Mouse (Mus musculus) ES-E14 (cell line): ENCODE measurements at regions not wholly inside any gene's neighbourhood (a gene's known extent, or its start where the extent isn't known, plus 50 kb on each side); places are given as distances from the start of the nearest gene placed in this dataset.

ENCODE experiments used
- DNase-seq: peaks from one replicate; pipeline ENCODE4 v3.0.0-alpha.2; 2013; ENCODE audit warnings: low read depth, low spot score
- H3K27ac ChIP-seq: 2 replicates; pipeline ENCODE4 v1.5.1; 2012; ENCODE audit warnings: low read depth, mild to moderate bottlenecking, low read length, moderate library complexity, mixed read lengths; ENCODE audit not compliant: poor library complexity, insufficient read depth, severe bottlenecking
- H3K36me3 ChIP-seq: 2 replicates; pipeline ENCODE4 v1.6.1; 2012; ENCODE audit warnings: mild to moderate bottlenecking, low read length, moderate library complexity, mixed read lengths; ENCODE audit not compliant: control insufficient read depth, poor library complexity, insufficient read depth, severe bottlenecking
- H3K4me1 ChIP-seq, 2 experiments: fragments of 150-350 bp in 1 of 2; sonication (generic) in 1 of 2; 2 replicates each; pipeline ENCODE4 v1.6.1; 2012; ENCODE audit warnings: low read length in 2 of 2, mild to moderate bottlenecking in 1 of 2, mixed read lengths in 1 of 2; ENCODE audit not compliant: control insufficient read depth in 2 of 2, insufficient read depth in 2 of 2, poor library complexity in 1 of 2
- H3K4me3 ChIP-seq, 2 experiments: fragments of 150-350 bp in 1 of 2; sonication (generic) in 1 of 2; 2 replicates each; pipeline ENCODE4 v1.5.1; 2012; ENCODE audit warnings: low read length in 2 of 2, low read depth in 1 of 2, mild to moderate bottlenecking in 1 of 2, mixed read lengths in 1 of 2; ENCODE audit not compliant: insufficient read depth in 1 of 2, poor library complexity in 1 of 2, severe bottlenecking in 1 of 2
- H3K9ac ChIP-seq: 2 replicates; pipeline ENCODE4 v1.6.1; 2012; ENCODE audit warnings: low read depth, mild to moderate bottlenecking, low read length, mixed read lengths; ENCODE audit not compliant: poor library complexity, insufficient read depth, severe bottlenecking
- H3K9me3 ChIP-seq: fragments of 150-350 bp; sonication (generic); 2 replicates; pipeline ENCODE4 v1.6.1; 2012; ENCODE audit warnings: low read depth, mild to moderate bottlenecking, low read length; ENCODE audit not compliant: control insufficient read depth, insufficient read depth
- CHD2 ChIP-seq: IDR thresholded peaks from 2 replicates; pipeline ENCODE4 v1.6.1; 2014; ENCODE audit warnings: mild to moderate bottlenecking, low read depth, low read length, inconsistent platforms
- HCFC1 ChIP-seq: IDR thresholded peaks from 2 replicates; pipeline ENCODE4 v1.6.1; 2012; ENCODE audit warnings: low read length, inconsistent platforms, borderline replicate concordance; ENCODE audit not compliant: insufficient read depth
- MAFK ChIP-seq: IDR thresholded peaks from 2 replicates; pipeline ENCODE4 v1.6.1; 2014; ENCODE audit warnings: mild to moderate bottlenecking, low read depth, low read length, inconsistent platforms; ENCODE audit not compliant: insufficient read depth
- ZC3H11A ChIP-seq: IDR thresholded peaks from 2 replicates; pipeline ENCODE4 v1.6.1; 2012; ENCODE audit warnings: low read depth, mild to moderate bottlenecking, inconsistent platforms, low read length, borderline replicate concordance
- ZNF384 ChIP-seq: IDR thresholded peaks from 2 replicates; pipeline ENCODE4 v1.6.1; 2012; ENCODE audit warnings: low read depth, low read length, inconsistent platforms
- in situ Hi-C, 2 experiments: fragments of 600-800 bp; cut with MboI; formaldehyde crosslinking; loops; one replicate each; pipeline ENCODE4 v1.15.1; 2025; ENCODE audit warnings: low sequenced_read_pairs in 2 of 2, inconsistent platforms in 1 of 2; ENCODE audit not compliant: unreplicated experiment in 2 of 2

DNA sequence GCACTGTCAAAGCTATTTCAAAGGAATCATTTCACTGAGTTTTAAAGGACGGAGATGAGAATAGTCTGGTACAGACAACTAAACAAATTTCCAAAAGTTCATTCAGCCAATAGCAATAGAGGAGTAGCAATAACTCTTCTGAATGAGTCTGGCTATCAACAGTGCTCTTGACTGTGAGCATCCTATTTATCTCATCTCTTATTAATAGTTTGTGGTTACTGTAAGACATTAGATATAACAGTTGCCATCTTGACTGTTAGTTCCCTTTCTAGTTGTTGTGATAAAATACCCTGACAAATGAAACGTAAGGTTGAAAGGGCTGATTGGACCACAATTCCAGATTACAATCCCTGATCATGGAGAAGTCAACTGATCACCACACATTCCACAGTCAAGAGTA is 103.5 kb upstream of the Map3k7 start:
- no peaks in the 10 kb centered on the region for H3K36me3 ChIP-seq
- no peaks in the 10 kb centered on the region for H3K9me3 ChIP-seq
- in situ Hi-C loops: no loop called here
- H3K9ac ChIP-seq: no peak overlapping the region
- H3K4me1 ChIP-seq: no peaks in the 10 kb centered on the region
- TF ChIP-seq CHD2: no peak
- no peak for TF ChIP-seq MAFK
- TF ChIP-seq HCFC1: no peak
- TF ChIP-seq ZNF384: no peak
- no peak for TF ChIP-seq ZC3H11A
- H3K4me3 ChIP-seq: no peak overlapping the region
- no peak overlapping the region for H3K27ac ChIP-seq
- DNase-seq: no peak

DNA sequence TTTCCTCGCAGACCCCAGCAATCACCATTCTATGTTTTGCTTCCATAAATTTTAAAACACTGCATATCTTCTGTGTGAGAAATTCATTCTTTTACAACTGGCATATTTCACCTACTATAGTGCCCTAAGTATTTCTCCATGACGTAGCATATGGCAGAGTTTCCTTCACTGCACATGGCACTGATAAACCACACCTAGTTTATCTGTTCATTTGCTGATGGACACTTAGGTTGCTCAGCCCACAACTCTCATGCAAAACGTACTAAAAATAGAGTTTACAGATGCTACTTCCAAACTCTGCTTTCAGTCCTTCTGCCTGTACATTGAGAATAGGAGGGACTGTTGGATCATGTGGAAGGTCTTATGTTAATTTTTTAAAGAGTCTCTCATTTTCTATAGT is 102.7 kb upstream of the Map3k7 start:
- no peak overlapping the region for H3K9ac ChIP-seq
- H3K4me3 ChIP-seq: no peak overlapping the region
- TF ChIP-seq HCFC1 (no peak), CHD2 (no peak)
- in situ Hi-C loops: no loop called here
- no peak overlapping the region for H3K27ac ChIP-seq
- DNase-seq: no peak
- no peaks in the 10 kb centered on the region for H3K4me1 ChIP-seq
- H3K36me3 ChIP-seq: no peaks in the 10 kb centered on the region
- no peaks in the 10 kb centered on the region for H3K9me3 ChIP-seq

DNA sequence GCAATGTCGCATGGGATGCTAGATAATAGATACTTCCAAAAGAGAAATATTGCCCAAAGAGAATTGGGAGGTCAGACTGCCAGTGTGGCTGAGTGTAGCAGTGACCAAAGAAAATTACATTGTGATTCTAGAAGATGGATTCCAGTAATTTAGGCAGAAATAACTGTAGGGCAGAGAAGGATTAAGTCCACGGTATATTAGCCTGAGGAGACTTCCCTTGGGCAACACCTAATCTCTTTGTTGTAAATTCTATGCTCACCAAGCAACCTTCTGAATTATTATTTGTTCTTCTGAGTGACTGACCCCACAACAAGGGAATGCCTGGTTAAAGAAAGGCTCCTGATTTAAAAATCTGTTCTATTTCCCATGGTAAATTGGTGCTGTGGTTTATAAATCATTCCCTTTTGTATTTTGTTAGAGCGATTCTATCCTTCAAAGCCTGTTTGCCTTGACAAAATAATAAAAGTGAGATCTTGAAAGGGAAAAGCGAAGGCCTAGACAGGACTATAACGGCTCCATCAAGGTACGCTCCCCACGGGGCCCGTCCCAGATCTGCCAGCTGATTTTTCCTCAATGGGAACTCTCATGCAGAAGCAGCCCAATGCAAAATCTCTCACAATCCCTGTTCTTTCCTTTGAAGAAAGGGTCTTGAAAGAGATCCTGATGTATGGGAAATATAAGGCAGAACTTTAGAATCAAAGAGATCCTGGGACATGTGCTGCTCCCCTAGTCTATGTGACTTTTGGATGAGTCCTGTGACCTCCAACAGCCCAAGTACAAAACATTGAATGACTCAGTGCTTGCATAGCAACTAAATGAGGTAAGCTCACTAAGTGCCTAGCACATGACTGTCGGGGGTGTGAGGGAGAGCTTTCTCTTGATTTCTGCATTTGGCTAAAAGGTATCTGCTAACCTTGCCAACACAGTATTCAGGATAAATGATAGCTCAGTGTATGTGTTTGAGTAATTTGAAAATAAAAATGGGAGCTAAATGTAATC is 90.6 kb upstream of the Map3k7 start:
- H3K9me3 ChIP-seq: no peaks in the 10 kb centered on the region
- in situ Hi-C loops: no loop called here
- TF ChIP-seq HCFC1 (no peak), CHD2 (no peak), ZC3H11A (no peak), MAFK (no peak), ZNF384 (no peak)

DNA sequence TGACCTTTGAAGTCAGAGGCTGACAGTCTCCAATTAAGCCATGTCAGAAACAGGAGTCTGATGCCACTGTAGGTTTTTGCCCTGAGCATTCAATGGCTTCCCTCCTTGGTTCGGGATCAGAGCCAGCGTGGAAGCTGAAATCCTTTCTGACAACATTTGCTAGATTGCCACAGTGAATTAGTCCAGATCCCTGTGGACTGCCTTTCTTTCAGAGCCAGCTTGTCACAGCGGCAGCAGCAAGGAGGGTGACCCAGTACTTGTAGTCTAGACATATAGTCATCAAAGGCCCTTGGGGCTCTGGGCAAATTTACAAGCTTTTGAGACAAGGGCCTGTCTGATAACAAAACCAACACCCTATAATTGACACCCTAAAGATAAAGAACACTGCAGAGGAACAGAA is 86.5 kb upstream of the Map3k7 start:
- in situ Hi-C loops: no loop called here
- Histone ChIP-seq H3K9me3 (no peaks in the 10 kb centered on the region), H3K27ac (no peak overlapping the region), H3K4me3 (no peak overlapping the region), H3K4me1 (no peaks in the 10 kb centered on the region), H3K9ac (no peak overlapping the region), H3K36me3 (no peaks in the 10 kb centered on the region)
- DNase-seq: no peak
- no peak for TF ChIP-seq CHD2
- TF ChIP-seq ZNF384: no peak
- no peak for TF ChIP-seq MAFK
- TF ChIP-seq HCFC1: no peak
- TF ChIP-seq ZC3H11A: no peak

More for the DNA sequence above, 90.6 kb upstream of the Map3k7 start:
- H3K27ac ChIP-seq: no peak overlapping the region
- no peaks in the 10 kb centered on the region for H3K4me1 ChIP-seq
- H3K36me3 ChIP-seq: no peaks in the 10 kb centered on the region
- H3K4me3 ChIP-seq: no peak overlapping the region
- no peak overlapping the region for H3K9ac ChIP-seq
- DNase-seq: no peak
